ENCODE assay signal across 12 mouse cellular contexts in genomic region chr12:27336801-27337200, GRCm38 (mm10). TPM values are rescaled to one million over a fixed set of nuclear protein-coding genes. Genes with fewer than 3 reads are reported as not detected.
DNase-seq lines count a peak whose midpoint lies in the region; ATAC-seq and TF ChIP-seq lines count a peak whose summit lies in the region.
"Had no signal": no experiment of that assay in that cellular context is flagged by ENCODE, and none has a peak within 500 bp of the region (broad histone marks: within the 10 kb centered on the region; RNA-seq: fewer than 3 reads in every experiment).

No protein-coding gene starts in this region.

- TF ChIP-seq CTCF in kidney, postnatal 0 days (IDR thresholded peaks at IDR 0.05; ENCODE audit: low read depth): no peak

- no peaks in the 10 kb centered on the region for H3K36me3 ChIP-seq in kidney, postnatal 0 days (ENCODE audit: insufficient read depth, low read length)
- H3K36me3 ChIP-seq in forebrain, embryonic 14.5 days (ENCODE audit: control insufficient read depth, insufficient read depth, low read length): peaks cover 54% of the 10 kb centered on the region
- peaks cover 2% of the 10 kb centered on the region; the same call in 1 of the 2 replicates for H3K36me3 ChIP-seq in limb, embryonic 11.5 days (ENCODE audit: control insufficient read depth, insufficient read depth, low read length)
- H3K36me3 ChIP-seq in neural tube, embryonic 12.5 days: peaks cover 13% of the 10 kb centered on the region

- no peaks in the 10 kb centered on the region for H3K9me3 ChIP-seq in kidney, postnatal 0 days (replicated peaks; ENCODE audit: low read length)
- H3K9me3 ChIP-seq in forebrain, embryonic 14.5 days (replicated peaks; ENCODE audit: control insufficient read depth, low read length): no peaks in the 10 kb centered on the region
- no peaks in the 10 kb centered on the region for H3K9me3 ChIP-seq in limb, embryonic 11.5 days (ENCODE audit: control insufficient read depth, low read length)
- no peaks in the 10 kb centered on the region for H3K9me3 ChIP-seq in neural tube, embryonic 12.5 days

- peak overlapping the region; percentile 16; the same call in 1 of the 2 replicates for H3K4me2 ChIP-seq in kidney, postnatal 0 days (ENCODE audit: low read length)
- peak overlapping the region; percentile 87 for H3K4me2 ChIP-seq in forebrain, embryonic 14.5 days (ENCODE audit: low read length)
- H3K4me2 ChIP-seq in limb, embryonic 11.5 days (ENCODE audit: low read depth, severe bottlenecking): peak overlapping the region; percentile 64
- peak overlapping the region; percentile 70 for H3K4me2 ChIP-seq in neural tube, embryonic 12.5 days (replicated peaks)
- H3K4me2 ChIP-seq: heart, embryonic 11.5 days had no signal

- H3K27ac ChIP-seq in kidney, postnatal 0 days: no peak overlapping the region
- peak overlapping the region; percentile 98 for H3K27ac ChIP-seq in forebrain, embryonic 14.5 days (ENCODE audit: low read depth, low read length)
- no peak overlapping the region for H3K27ac ChIP-seq in limb, embryonic 11.5 days (replicated peaks; ENCODE audit: low read depth, low read length)
- no peak overlapping the region for H3K27ac ChIP-seq in neural tube, embryonic 12.5 days

- WGBS in kidney, postnatal 0 days: 55% methylated on average over 5 of the region's 5 CpGs
- WGBS in forebrain, embryonic 14.5 days: 15% methylated on average over 5 of the region's 5 CpGs
- 61% methylated on average over 5 of the region's 5 CpGs for WGBS in limb, embryonic 11.5 days
- 50% methylated on average over 5 of the region's 5 CpGs for WGBS in neural tube, embryonic 12.5 days

- H3K4me1 ChIP-seq in kidney, postnatal 0 days (replicated peaks; ENCODE audit: insufficient read depth, low read length): no peaks in the 10 kb centered on the region; the same call in 1 of the 2 replicates
- peaks cover 11% of the 10 kb centered on the region; the same call in 1 of the 2 replicates for H3K4me1 ChIP-seq in forebrain, embryonic 14.5 days (ENCODE audit: control insufficient read depth, insufficient read depth, low read length)
- peaks cover 2% of the 10 kb centered on the region; the same call in 1 of the 2 replicates for H3K4me1 ChIP-seq in limb, embryonic 11.5 days (ENCODE audit: control insufficient read depth, insufficient read depth, low read length)
- peaks cover 11% of the 10 kb centered on the region; the same call in 1 of the 2 replicates for H3K4me1 ChIP-seq in neural tube, embryonic 12.5 days

- no peak overlapping the region for H3K9ac ChIP-seq in kidney, postnatal 0 days (ENCODE audit: low read depth, low read length)
- H3K9ac ChIP-seq in forebrain, embryonic 14.5 days (ENCODE audit: low read length): peak overlapping the region; percentile 100
- H3K9ac ChIP-seq in limb, embryonic 11.5 days (ENCODE audit: low read length): peak overlapping the region; percentile 38; the same call in 1 of the 2 replicates
- H3K9ac ChIP-seq in neural tube, embryonic 12.5 days: peak overlapping the region; percentile 100

- DNase-seq in kidney, postnatal 0 days (ENCODE audit: low spot score): no peak
- DNase-seq in kidney, postnatal 10 days: no peak
- peak; percentile 34 for DNase-seq in forebrain, embryonic 14.5 days (ENCODE audit: low spot score)
- no peak for DNase-seq in limb, embryonic 11.5 days (ENCODE audit: low spot score)
- no peak for DNase-seq in spleen, adult 18-20 months
- DNase-seq in layer of hippocampus, adult 9-10 months (ENCODE audit: low spot score): no peak
- DNase-seq in right cerebral cortex, postnatal 4 days: no peak
- DNase-seq: thymus, postnatal 14 days had no signal

- H3K27me3 ChIP-seq in kidney, postnatal 0 days (ENCODE audit: insufficient read depth, low read length): no peaks in the 10 kb centered on the region
- H3K27me3 ChIP-seq in forebrain, embryonic 14.5 days (replicated peaks; ENCODE audit: control insufficient read depth, insufficient read depth, low read length): no peaks in the 10 kb centered on the region
- H3K27me3 ChIP-seq in limb, embryonic 11.5 days (ENCODE audit: control insufficient read depth, insufficient read depth, low read length): no peaks in the 10 kb centered on the region
- H3K27me3 ChIP-seq in neural tube, embryonic 12.5 days (replicated peaks): no peaks in the 10 kb centered on the region

- no peak overlapping the region for H3K4me3 ChIP-seq in kidney, postnatal 0 days (replicated peaks; ENCODE audit: low read depth, low read length)
- H3K4me3 ChIP-seq in forebrain, embryonic 14.5 days (ENCODE audit: low read depth, low read length): peak overlapping the region; percentile 100
- peak overlapping the region; percentile 96 for H3K4me3 ChIP-seq in limb, embryonic 11.5 days (ENCODE audit: low read depth, low read length)
- peak overlapping the region; percentile 79 for H3K4me3 ChIP-seq in neural tube, embryonic 12.5 days
- H3K4me3 ChIP-seq: megakaryocyte, embryonic 14.5 days had no signal

- ATAC-seq in kidney, postnatal 0 days (replicated peaks; ENCODE audit: low FRiP score, low read depth): no peak
- no peak for ATAC-seq in forebrain, embryonic 14.5 days
- ATAC-seq in limb, embryonic 11.5 days (ENCODE audit: insufficient number of reproducible peaks, low FRiP score, low TSS enrichment, low read depth): no peak
- no peak for ATAC-seq in neural tube, embryonic 12.5 days (ENCODE audit: low FRiP score, low read depth)
- ATAC-seq: inflammation-experienced regulatory T-cells, adult 6 months had no signal

RNA-seq across cellular contexts. Expression of gene Sox11, which starts 5.6 kb away (rescaled TPM):
- 35.4 and 40.8 TPM in 2 replicates for polyA plus RNA-seq in kidney, postnatal 0 days (2015; fragmentation: Nextera tagmentation; extraction: Ambion mirVana)
- 948 and 1,039 TPM in 2 replicates for polyA plus RNA-seq in forebrain, embryonic 14.5 days (2014; fragmentation: Nextera tagmentation; extraction: Ambion mirVana)
- 349 and 356 TPM in 2 replicates for polyA plus RNA-seq in limb, embryonic 11.5 days (2014; fragmentation: Nextera tagmentation; extraction: Ambion mirVana)
- polyA plus RNA-seq in neural tube, embryonic 12.5 days (2016; fragmentation: Nextera tagmentation; extraction: Ambion mirVana): 576 and 584 TPM in 2 replicates
- polyA plus RNA-seq: inflammation-experienced regulatory T-cells, adult 6 months had no signal

Comparison
In these comparisons a context has a peak if more than half of its experiments do, and no peak if none do; other contexts are left out.
1. H3K4me2 ChIP-seq: peak in every context shown above with its lines; median percentile 87 in forebrain, embryonic 14.5 days; 70 in neural tube, embryonic 12.5 days; 64 in limb, embryonic 11.5 days; 16 in kidney, postnatal 0 days.